Mouse (Mus musculus) midbrain, embryonic 10.5 days (tissue): ENCODE measurements around the gene Smagp. TPM values are rescaled to one million over a fixed set of nuclear protein-coding genes. Genes with fewer than 3 reads are reported as not detected.
A peak's percentile ranks its signal among the peaks of the same experiment; 100 is the strongest.

Source experiments
- DNase-seq: peaks from one replicate; pipeline ENCODE4 v3.0.0-alpha.2; 2017; ENCODE audit warnings: low spot score
- H3K27ac ChIP-seq: fragments of 300-500 bp; sonication (generic); replicated peaks from 2 replicates; pipeline ENCODE4 v1.5.1; 2016; ENCODE audit warnings: mild to moderate bottlenecking
- H3K27me3 ChIP-seq: fragments of 300-500 bp; sonication (generic); 2 replicates; pipeline ENCODE4 v1.6.1; 2016; ENCODE audit warnings: low read depth, mild to moderate bottlenecking; ENCODE audit not compliant: poor library complexity, severe bottlenecking
- H3K36me3 ChIP-seq: fragments of 300-500 bp; sonication (generic); 2 replicates; pipeline ENCODE4 v1.6.1; 2016; ENCODE audit warnings: mild to moderate bottlenecking, moderate library complexity
- H3K4me1 ChIP-seq: fragments of 300-500 bp; sonication (generic); 2 replicates; pipeline ENCODE4 v1.6.1; 2016
- H3K4me3 ChIP-seq: fragments of 300-500 bp; sonication (generic); 2 replicates; pipeline ENCODE4 v1.5.1; 2016; ENCODE audit warnings: mild to moderate bottlenecking, moderate library complexity
- H3K9me3 ChIP-seq: fragments of 300-500 bp; sonication (generic); replicated peaks from 2 replicates; pipeline ENCODE4 v1.6.1; 2016; ENCODE audit warnings: mild to moderate bottlenecking
- WGBS: fragments of 180-500 bp; shearing (Covaris S2); methylation state at CpG from one replicate; pipeline ENCODE4 v1.1.7; 2016; 5-methylcytosine and 5-hydroxymethylcytosine counted together
- polyA plus RNA-seq: library from polyadenylated mRNA; unstranded; fragments of >200 nt; fragmentation: Nextera tagmentation; extraction: Ambion mirVana; gene quantifications from 2 replicates; pipeline ENCODE4 v1.2.1, GENCODE M21; 2016

The Smagp gene
- polyA plus RNA-seq, 1 experiment from 2014 or later: 4.7 TPM

GRCm38 (mm10) chr15:100660306-100660705, 23.6 kb upstream of the Smagp start:
- Histone ChIP-seq H3K36me3 (no peaks in the 10 kb centered on the region), H3K9me3 (no peaks in the 10 kb centered on the region), H3K4me1 (no peaks in the 10 kb centered on the region), H3K27me3 (no peaks in the 10 kb centered on the region), H3K27ac (no peak overlapping the region), H3K4me3 (no peak overlapping the region)
- WGBS: 87% methylated on average over 9 of the region's 9 CpGs
- DNase-seq: no peak

GRCm38 (mm10) chr15:100655201-100655600, 18.5 kb upstream of the Smagp start:
- Histone ChIP-seq H3K27me3 (no peaks in the 10 kb centered on the region), H3K4me1 (no peaks in the 10 kb centered on the region)
- 89% methylated on average over 5 of the region's 5 CpGs for WGBS

GRCm38 (mm10) chr15:100654271-100654670, 17.5 kb upstream of the Smagp start:
- 85% methylated on average over 1 of the region's 1 CpGs for WGBS

More at GRCm38 (mm10) chr15:100655201-100655600, 18.5 kb upstream of the Smagp start:
- Histone ChIP-seq H3K36me3 (no peaks in the 10 kb centered on the region), H3K9me3 (no peaks in the 10 kb centered on the region), H3K4me3 (no peak overlapping the region), H3K27ac (no peak overlapping the region)
- DNase-seq: no peak

GRCm38 (mm10) chr15:100651610-100652009, 14.9 kb upstream of the Smagp start:
- no peak overlapping the region for H3K27ac ChIP-seq
- H3K27me3 ChIP-seq: no peaks in the 10 kb centered on the region
- no peak overlapping the region for H3K4me3 ChIP-seq
- DNase-seq: no peak
- no peaks in the 10 kb centered on the region for H3K9me3 ChIP-seq
- 86% methylated on average over 9 of the region's 9 CpGs for WGBS
- no peaks in the 10 kb centered on the region for H3K4me1 ChIP-seq
- no peaks in the 10 kb centered on the region for H3K36me3 ChIP-seq

More at GRCm38 (mm10) chr15:100654271-100654670, 17.5 kb upstream of the Smagp start:
- H3K36me3 ChIP-seq: no peaks in the 10 kb centered on the region
- no peaks in the 10 kb centered on the region for H3K27me3 ChIP-seq
- no peak overlapping the region for H3K27ac ChIP-seq
- no peak overlapping the region for H3K4me3 ChIP-seq
- no peak for DNase-seq
- H3K4me1 ChIP-seq: no peaks in the 10 kb centered on the region
- no peaks in the 10 kb centered on the region for H3K9me3 ChIP-seq

- no peaks in the 10 kb centered on the region for H3K9me3 ChIP-seq
- no peaks in the 10 kb centered on the region for H3K36me3 ChIP-seq
- H3K4me1 ChIP-seq: peaks cover 2% of the 10 kb centered on the region
- no peak for DNase-seq
- H3K27me3 ChIP-seq: no peaks in the 10 kb centered on the region
- no peak overlapping the region for H3K27ac ChIP-seq
- WGBS: 88% methylated on average over 10 of the region's 10 CpGs
- H3K4me3 ChIP-seq: no peak overlapping the region
Measured at GRCm38 (mm10) chr15:100650111-100650510, 13.4 kb upstream of the Smagp start.

GRCm38 (mm10) chr15:100646161-100646560, 9.4 kb upstream of the Smagp start:
- 81% methylated on average over 6 of the region's 6 CpGs for WGBS
- no peak for DNase-seq
- Histone ChIP-seq H3K9me3 (no peaks in the 10 kb centered on the region), H3K4me1 (peaks cover 7% of the 10 kb centered on the region), H3K36me3 (no peaks in the 10 kb centered on the region), H3K27ac (no peak overlapping the region), H3K27me3 (no peaks in the 10 kb centered on the region), H3K4me3 (no peak overlapping the region)

GRCm38 (mm10) chr15:100642451-100642850, 5.7 kb upstream of the Smagp start:
- Histone ChIP-seq H3K4me1 (peaks cover 15% of the 10 kb centered on the region), H3K27me3 (peaks cover 18% of the 10 kb centered on the region), H3K36me3 (no peaks in the 10 kb centered on the region), H3K4me3 (no peak overlapping the region), H3K27ac (no peak overlapping the region), H3K9me3 (no peaks in the 10 kb centered on the region)
- no peak for DNase-seq
- WGBS: 90% methylated on average over 7 of the region's 7 CpGs

GRCm38 (mm10) chr15:100641226-100641810, 4.6 kb upstream of the Smagp start:
- H3K9me3 ChIP-seq: no peaks in the 10 kb centered on the region
- no peak overlapping the region for H3K4me3 ChIP-seq
- no peak for DNase-seq
- H3K27ac ChIP-seq: no peak overlapping the region
- peaks cover 29% of the 10 kb centered on the region for H3K27me3 ChIP-seq
- H3K36me3 ChIP-seq: no peaks in the 10 kb centered on the region
- WGBS: 68% methylated on average over 13 of the region's 16 CpGs
- H3K4me1 ChIP-seq: peaks cover 25% of the 10 kb centered on the region

GRCm38 (mm10) chr15:100639972-100640750, 3.4 kb upstream of the Smagp start:
- Histone ChIP-seq H3K4me3 (no peak overlapping the region), H3K4me1 (peaks cover 26% of the 10 kb centered on the region), H3K27ac (no peak overlapping the region), H3K9me3 (no peaks in the 10 kb centered on the region), H3K36me3 (no peaks in the 10 kb centered on the region), H3K27me3 (peaks cover 41% of the 10 kb centered on the region)
- DNase-seq: no peak
- 82% methylated on average over 16 of the region's 16 CpGs for WGBS

- DNase-seq: no peak
- Histone ChIP-seq H3K27ac (no peak overlapping the region), H3K9me3 (no peaks in the 10 kb centered on the region), H3K36me3 (no peaks in the 10 kb centered on the region), H3K4me1 (peaks cover 21% of the 10 kb centered on the region), H3K27me3 (peaks cover 65% of the 10 kb centered on the region), H3K4me3 (no peak overlapping the region)
- WGBS: 16% methylated on average over 6 of the region's 6 CpGs
Measured at GRCm38 (mm10) chr15:100637661-100638060, 921 bp upstream of the Smagp start.

- peak overlapping the region; percentile 62 for H3K4me3 ChIP-seq
- peak; percentile 33 for DNase-seq
- H3K27me3 ChIP-seq: peaks cover 71% of the 10 kb centered on the region
- WGBS: 4% methylated on average over 38 of the region's 38 CpGs
- H3K9me3 ChIP-seq: no peaks in the 10 kb centered on the region
- peaks cover 21% of the 10 kb centered on the region for H3K4me1 ChIP-seq
- H3K27ac ChIP-seq: peak overlapping the region; percentile 38; the same call in 1 of the 2 replicates
- H3K36me3 ChIP-seq: no peaks in the 10 kb centered on the region
Measured at GRCm38 (mm10) chr15:100635851-100636645, 692 bp downstream of the Smagp start.

- H3K36me3 ChIP-seq: no peaks in the 10 kb centered on the region
- peaks cover 14% of the 10 kb centered on the region for H3K4me1 ChIP-seq
- no peaks in the 10 kb centered on the region for H3K9me3 ChIP-seq
- 14% methylated on average over 9 of the region's 9 CpGs for WGBS
- no peak for DNase-seq
- no peak overlapping the region for H3K27ac ChIP-seq
- peaks cover 72% of the 10 kb centered on the region for H3K27me3 ChIP-seq
- no peak overlapping the region for H3K4me3 ChIP-seq
Measured at GRCm38 (mm10) chr15:100635239-100635638, 1.5 kb downstream of the Smagp start.
